Mouse (Mus musculus): ENCODE measurements at regions not wholly inside any gene's neighbourhood (a gene's known extent, or its start where the extent isn't known, plus 50 kb on each side); places are given as distances from the start of the nearest gene placed in this dataset.

- DNase-seq (ENCODE audit: low read depth, low spot score) = no peak
These were observed 1035.2 kb upstream of the B3galt2 start for GRCm38 (mm10) chr1:142605224-142605623.

- DNase-seq (ENCODE audit: low read depth, low spot score) = no peak
These were observed 1034.4 kb upstream of the B3galt2 start for GRCm38 (mm10) chr1:142606082-142606481.

- no peak for DNase-seq (ENCODE audit: low read depth, low spot score)
These were observed 1019.0 kb upstream of the B3galt2 start for GRCm38 (mm10) chr1:142621464-142621863.

- DNase-seq (ENCODE audit: low read depth, low spot score) = no peak
These were observed 1016.2 kb upstream of the B3galt2 start for GRCm38 (mm10) chr1:142624303-142624702.

GRCm38 (mm10) chr1:142655289-142655688 lies 985.2 kb upstream of the B3galt2 start:
- DNase-seq (ENCODE audit: low read depth, low spot score) = no peak

- no peak for DNase-seq (ENCODE audit: low read depth, low spot score)
These were observed 975.2 kb upstream of the B3galt2 start for GRCm38 (mm10) chr1:142665262-142665661.

- no peak for DNase-seq (ENCODE audit: low read depth, low spot score)
These were observed 960.5 kb upstream of the B3galt2 start for GRCm38 (mm10) chr1:142679917-142680316.

GRCm38 (mm10) chr1:142688828-142689227 lies 951.6 kb upstream of the B3galt2 start:
- DNase-seq (ENCODE audit: low read depth, low spot score) = no peak

GRCm38 (mm10) chr1:142695179-142695578 lies 945.3 kb upstream of the B3galt2 start:
- DNase-seq (ENCODE audit: low read depth, low spot score) = peak; percentile 18

- no peak for DNase-seq (ENCODE audit: low read depth, low spot score)
These were observed 932.2 kb upstream of the B3galt2 start for GRCm38 (mm10) chr1:142708263-142708662.

- no peak for DNase-seq (ENCODE audit: low read depth, low spot score)
These were observed 910.2 kb upstream of the B3galt2 start for GRCm38 (mm10) chr1:142730259-142730658.

- DNase-seq (ENCODE audit: low read depth, low spot score) = no peak
These were observed 906.4 kb upstream of the B3galt2 start for GRCm38 (mm10) chr1:142734108-142734507.

- DNase-seq (ENCODE audit: low read depth, low spot score) = no peak
These were observed 902.1 kb upstream of the B3galt2 start for GRCm38 (mm10) chr1:142738376-142738775.

GRCm38 (mm10) chr1:142742307-142742706 lies 898.2 kb upstream of the B3galt2 start:
- peak; percentile 70 for DNase-seq (ENCODE audit: low read depth, low spot score)

- no peak for DNase-seq (ENCODE audit: low read depth, low spot score)
These were observed 869.5 kb upstream of the B3galt2 start for GRCm38 (mm10) chr1:142771010-142771409.

Measured in forelimb bud, embryonic 11.5 days (tissue).